Mouse (Mus musculus): Measurements from ENCODE around the gene Dlx1. TPM values are rescaled to one million over a fixed set of nuclear protein-coding genes. Genes with fewer than 3 reads are reported as not detected.

The Dlx1 gene
- polyA plus RNA-seq, 1 experiment, result 0.64 TPM

GRCm38 (mm10) chr2:71551704-71552103 is 23.8 kb downstream of the Dlx1 start:
- Histone ChIP-seq H3K4me3 (no peak overlapping the region), H3K27me3 (ENCODE audit: control insufficient read depth, insufficient read depth, insufficient read length) (no peaks in the 10 kb centered on the region), H3K36me3 (ENCODE audit: control insufficient read depth, insufficient read depth) (no peaks in the 10 kb centered on the region), H3ac (ENCODE audit: control insufficient read depth, insufficient read length) (no peak overlapping the region), H3K79me2 (ENCODE audit: control insufficient read depth, insufficient read depth) (no peaks in the 10 kb centered on the region), H3K4me2 (ENCODE audit: low read depth) (no peak overlapping the region)
- TF ChIP-seq POLR2AphosphoS2 (IDR thresholded peaks at IDR 0.05; ENCODE audit: insufficient read length, low read depth), result no peak
- TF ChIP-seq TCF3 (IDR thresholded peaks at IDR 0.05; ENCODE audit: insufficient read length, low read depth), result no peak
- no peak for TF ChIP-seq CEBPB (IDR thresholded peaks at IDR 0.05; ENCODE audit: insufficient read depth, poor library complexity, severe bottlenecking)
- no peak for TF ChIP-seq SRF (IDR thresholded peaks at IDR 0.05; ENCODE audit: control insufficient read depth, insufficient read length, low read depth)
- no peak for TF ChIP-seq MYOD1 (IDR thresholded peaks at IDR 0.05; ENCODE audit: control insufficient read depth in 1 of 3, insufficient read length in 2 of 3, low read depth in 2 of 3)
- TF ChIP-seq USF1 (IDR thresholded peaks at IDR 0.05; ENCODE audit: low read depth), result no peak
- no peak for TF ChIP-seq E2F4 (IDR thresholded peaks at IDR 0.05; ENCODE audit: insufficient read depth)
- no peak for TF ChIP-seq MYOG (IDR thresholded peaks at IDR 0.05; ENCODE audit: control insufficient read depth in 1 of 3, insufficient read depth in 1 of 3, insufficient read length in 2 of 3, low read depth in 2 of 3)
- TF ChIP-seq POLR2A (IDR thresholded peaks at IDR 0.05; ENCODE audit: insufficient read length, low read depth), result no peak

GRCm38 (mm10) chr2:71556071-71556470 is 28.2 kb downstream of the Dlx1 start:
- no peaks in the 10 kb centered on the region for H3K36me3 ChIP-seq (ENCODE audit: control insufficient read depth, insufficient read depth)
- no peak for TF ChIP-seq TCF12 (IDR thresholded peaks at IDR 0.05; ENCODE audit: insufficient read depth, poor library complexity, severe bottlenecking)
- no peak for TF ChIP-seq USF1 (IDR thresholded peaks at IDR 0.05; ENCODE audit: low read depth)
- no peak for TF ChIP-seq TCF3 (IDR thresholded peaks at IDR 0.05; ENCODE audit: insufficient read length, low read depth)
- no peak for TF ChIP-seq POLR2A (IDR thresholded peaks at IDR 0.05; ENCODE audit: insufficient read length, low read depth)
- TF ChIP-seq E2F4 (IDR thresholded peaks at IDR 0.05; ENCODE audit: insufficient read depth), result no peak

GRCm38 (mm10) chr2:71566466-71566865 is 38.6 kb downstream of the Dlx1 start:
- H3K79me2 ChIP-seq (ENCODE audit: control insufficient read depth, insufficient read depth), result no peaks in the 10 kb centered on the region
- no peak for TF ChIP-seq REST (IDR thresholded peaks at IDR 0.05; ENCODE audit: insufficient read depth, insufficient read length)
- no peak for TF ChIP-seq USF1 (IDR thresholded peaks at IDR 0.05; ENCODE audit: low read depth)
- no peak for TF ChIP-seq POLR2A (IDR thresholded peaks at IDR 0.05; ENCODE audit: insufficient read length, low read depth)
- no peak overlapping the region for H3K4me3 ChIP-seq
- no peaks in the 10 kb centered on the region for H3K36me3 ChIP-seq (ENCODE audit: control insufficient read depth, insufficient read depth)
- H3K4me2 ChIP-seq (ENCODE audit: low read depth), result no peak overlapping the region
- H3K27me3 ChIP-seq (ENCODE audit: control insufficient read depth, insufficient read depth, insufficient read length), result no peaks in the 10 kb centered on the region
- no peak overlapping the region for H3ac ChIP-seq (ENCODE audit: control insufficient read depth, insufficient read length)

More at GRCm38 (mm10) chr2:71556071-71556470, 28.2 kb downstream of the Dlx1 start:
- Histone ChIP-seq H3K27me3 (ENCODE audit: control insufficient read depth, insufficient read depth, insufficient read length) (no peaks in the 10 kb centered on the region), H3K4me2 (ENCODE audit: low read depth) (no peak overlapping the region), H3ac (ENCODE audit: control insufficient read depth, insufficient read length) (no peak overlapping the region), H3K79me2 (ENCODE audit: control insufficient read depth, insufficient read depth) (no peaks in the 10 kb centered on the region), H3K4me3 (no peak overlapping the region)

DNA sequence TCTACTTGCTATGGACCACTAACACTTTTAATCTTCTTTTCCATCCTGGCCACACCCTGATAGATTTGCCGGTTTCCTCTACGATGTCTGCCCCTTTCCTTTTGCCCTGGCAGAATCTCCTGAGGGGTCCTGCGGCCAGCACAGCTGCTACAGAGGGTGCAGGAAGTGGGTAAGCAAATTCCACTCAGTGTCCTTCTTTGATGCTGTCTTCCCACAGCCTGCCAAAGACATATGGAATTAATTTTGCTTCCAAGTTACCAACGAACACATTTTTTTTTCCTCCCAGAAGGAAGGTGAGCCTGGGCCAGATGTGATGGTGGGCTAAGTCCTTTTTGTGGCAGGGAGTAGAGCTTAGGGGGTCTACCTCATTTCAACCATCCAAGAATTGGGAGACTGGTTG is 45.8 kb downstream of the Dlx1 start:
- Histone ChIP-seq H3K79me2 (ENCODE audit: control insufficient read depth, insufficient read depth) (no peaks in the 10 kb centered on the region), H3ac (ENCODE audit: control insufficient read depth, insufficient read length) (no peak overlapping the region), H3K36me3 (ENCODE audit: control insufficient read depth, insufficient read depth) (no peaks in the 10 kb centered on the region), H3K4me2 (ENCODE audit: low read depth) (peak overlapping the region; percentile 50), H3K4me3 (no peak overlapping the region), H3K27me3 (ENCODE audit: control insufficient read depth, insufficient read depth, insufficient read length) (no peaks in the 10 kb centered on the region)
- no peak for TF ChIP-seq SRF (IDR thresholded peaks at IDR 0.05; ENCODE audit: control insufficient read depth, insufficient read length, low read depth)
- peak in 2 of 3 experiments; percentile 49 to 77 for TF ChIP-seq MYOD1 (IDR thresholded peaks at IDR 0.05; ENCODE audit: control insufficient read depth in 1 of 3, insufficient read length in 2 of 3, low read depth in 2 of 3)

GRCm38 (mm10) chr2:71577059-71577458 is 49.1 kb downstream of the Dlx1 start:
- no peaks in the 10 kb centered on the region for H3K36me3 ChIP-seq (ENCODE audit: control insufficient read depth, insufficient read depth)
- H3K79me2 ChIP-seq (ENCODE audit: control insufficient read depth, insufficient read depth), result no peaks in the 10 kb centered on the region
- TF ChIP-seq TCF3 (IDR thresholded peaks at IDR 0.05; ENCODE audit: insufficient read length, low read depth) (no peak), MYOG (IDR thresholded peaks at IDR 0.05; ENCODE audit: control insufficient read depth in 1 of 3, insufficient read depth in 1 of 3, insufficient read length in 2 of 3, low read depth in 2 of 3) (no peak), MAX (IDR thresholded peaks at IDR 0.05; ENCODE audit: low read depth) (no peak), REST (IDR thresholded peaks at IDR 0.05; ENCODE audit: insufficient read depth, insufficient read length) (no peak), USF1 (IDR thresholded peaks at IDR 0.05; ENCODE audit: low read depth) (no peak), MYOD1 (IDR thresholded peaks at IDR 0.05; ENCODE audit: control insufficient read depth in 1 of 3, insufficient read length in 2 of 3, low read depth in 2 of 3) (no peak), SRF (IDR thresholded peaks at IDR 0.05; ENCODE audit: control insufficient read depth, insufficient read length, low read depth) (no peak), POLR2AphosphoS2 (IDR thresholded peaks at IDR 0.05; ENCODE audit: insufficient read length, low read depth) (no peak), POLR2A (IDR thresholded peaks at IDR 0.05; ENCODE audit: insufficient read length, low read depth) (no peak), TCF12 (IDR thresholded peaks at IDR 0.05; ENCODE audit: insufficient read depth, poor library complexity, severe bottlenecking) (no peak), E2F4 (IDR thresholded peaks at IDR 0.05; ENCODE audit: insufficient read depth) (no peak), CEBPB (IDR thresholded peaks at IDR 0.05; ENCODE audit: insufficient read depth, poor library complexity, severe bottlenecking) (no peak)
- no peak overlapping the region for H3K4me3 ChIP-seq
- H3K27me3 ChIP-seq (ENCODE audit: control insufficient read depth, insufficient read depth, insufficient read length), result no peaks in the 10 kb centered on the region
- H3K4me2 ChIP-seq (ENCODE audit: low read depth), result no peak overlapping the region
- H3ac ChIP-seq (ENCODE audit: control insufficient read depth, insufficient read length), result no peak overlapping the region
